Mouse (Mus musculus) gastrocnemius, postnatal 4 days (tissue): ENCODE data around the gene Mtx1. TPM values are rescaled to one million over a fixed set of nuclear protein-coding genes. Genes with fewer than 3 reads are reported as not detected.

Source experiments
- DNase-seq, 2 experiments: peaks; one replicate each; pipeline ENCODE4 v3.0.0; 2021 to 2022; ENCODE audit warnings: low spot score in 2 of 2, mixed read lengths in 2 of 2
- long read RNA-seq, 2 experiments: library from polyadenylated mRNA; stranded (forward); transcript quantifications; one replicate each; pipeline ENCODE4 v2.0.0; 2021
- total RNA-seq, 2 experiments: library from RNA; stranded (reverse); gene quantifications; 2 replicates each; pipeline ENCODE4 v1.2.3; 2021

The Mtx1 gene
- total RNA-seq: 10 to 100 TPM; 80.7 to 95.1 TPM
- long read RNA-seq, experiment 1, transcript Mtx1-201 (8 exons, 1,617 nt): major isoform, 40 of 52 reads
- long read RNA-seq, experiment 1, partial matches to known transcripts: 2 of 52 reads
- long read RNA-seq, experiment 1, other reads (novel, unspliced or antisense): 8 of 52 reads
- long read RNA-seq, experiment 2, transcript Mtx1-201 (8 exons, 1,617 nt): major isoform, 26 of 36 reads
- long read RNA-seq, experiment 2, partial matches to known transcripts: 5 of 36 reads
- long read RNA-seq, experiment 2, other reads (novel, unspliced or antisense): 4 of 36 reads

- no peak for DNase-seq
Measured at GRCm38 (mm10) chr3:89226900-89227299, at the start of gene Mtx1. Gene Mtx1, minus strand, starts transcription at chr3:89227088.

GRCm38 (mm10) chr3:89276061-89276460 lies 49.2 kb upstream of the Mtx1 start:
- DNase-seq: no peak

DNA sequence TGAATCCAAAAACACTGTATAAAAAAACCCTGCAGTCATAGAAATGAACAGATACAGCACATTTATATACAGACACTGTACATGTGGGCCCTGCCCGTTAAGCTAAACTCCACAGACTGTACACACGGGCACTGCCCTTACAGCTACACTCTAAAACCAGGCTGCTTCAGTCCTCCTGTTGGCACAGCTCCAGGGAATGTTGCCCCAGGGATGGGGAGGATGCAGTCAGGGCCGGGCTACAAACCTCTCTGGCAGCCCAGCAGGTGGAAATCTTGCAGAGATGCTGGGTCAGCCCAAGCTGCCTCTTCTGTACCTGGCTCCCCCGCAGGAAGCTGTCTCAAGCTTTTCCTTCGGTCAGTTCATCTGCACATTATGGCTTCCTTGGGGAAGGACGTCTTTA lies 44.9 kb upstream of the Mtx1 start:
- DNase-seq: no peak

GRCm38 (mm10) chr3:89270891-89271290 lies 44.0 kb upstream of the Mtx1 start:
- peak in 1 of 2 experiments; percentile 37 for DNase-seq

- peak; percentile 85 to 91 for DNase-seq
Measured at GRCm38 (mm10) chr3:89270051-89270755, 43.3 kb upstream of the Mtx1 start, which contains the start of gene Slc50a1. Gene Slc50a1, minus strand, starts transcription at chr3:89270570.

DNA sequence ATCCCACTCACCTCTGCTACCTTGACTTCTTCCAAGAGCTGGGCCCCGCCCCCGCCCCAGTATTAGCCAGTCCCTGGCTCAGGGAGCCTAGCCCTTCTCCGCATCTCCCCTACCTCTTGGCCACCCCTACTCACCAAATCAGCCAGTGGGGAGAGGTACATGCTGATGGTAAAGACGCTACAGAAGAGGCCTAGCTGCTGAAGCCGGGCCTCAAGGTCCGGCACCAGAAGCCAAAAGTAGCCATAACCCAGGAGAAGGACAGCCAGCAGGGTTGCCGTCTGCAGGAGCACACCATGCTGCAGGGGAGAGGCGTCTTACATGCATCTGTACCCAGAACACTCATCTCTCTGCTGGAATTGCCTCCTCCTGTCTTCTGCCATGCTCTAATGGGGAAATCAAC lies 42.0 kb upstream of the Mtx1 start:
- DNase-seq: no peak

DNA sequence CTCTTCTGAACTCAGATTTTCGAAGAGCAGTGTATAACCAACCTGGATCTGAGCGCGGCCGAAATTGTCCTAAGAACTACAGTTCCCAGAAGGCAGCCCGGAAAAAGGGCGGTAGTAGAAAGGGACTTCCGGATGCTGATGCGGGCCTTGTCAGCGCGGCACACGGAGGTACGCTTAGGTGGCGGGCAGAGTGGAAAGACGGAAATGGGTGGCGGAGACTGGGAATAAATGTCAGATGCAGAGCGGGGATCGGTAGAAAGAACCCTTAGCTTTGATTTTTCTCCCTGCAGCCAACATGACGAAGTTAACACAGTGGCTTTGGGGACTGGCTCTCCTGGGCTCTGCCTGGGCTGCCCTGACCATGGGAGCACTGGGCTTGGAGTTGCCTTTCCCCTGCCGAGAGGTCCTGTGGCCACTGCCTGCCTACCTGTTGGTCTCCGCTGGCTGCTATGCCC lies 39.6 kb upstream of the Mtx1 start:
- peak in 1 of 2 experiments; percentile 75 for DNase-seq

GRCm38 (mm10) chr3:89262417-89262816 lies 35.5 kb upstream of the Mtx1 start:
- no peak for DNase-seq

GRCm38 (mm10) chr3:89260211-89260610 lies 33.3 kb upstream of the Mtx1 start:
- DNase-seq: no peak

DNA sequence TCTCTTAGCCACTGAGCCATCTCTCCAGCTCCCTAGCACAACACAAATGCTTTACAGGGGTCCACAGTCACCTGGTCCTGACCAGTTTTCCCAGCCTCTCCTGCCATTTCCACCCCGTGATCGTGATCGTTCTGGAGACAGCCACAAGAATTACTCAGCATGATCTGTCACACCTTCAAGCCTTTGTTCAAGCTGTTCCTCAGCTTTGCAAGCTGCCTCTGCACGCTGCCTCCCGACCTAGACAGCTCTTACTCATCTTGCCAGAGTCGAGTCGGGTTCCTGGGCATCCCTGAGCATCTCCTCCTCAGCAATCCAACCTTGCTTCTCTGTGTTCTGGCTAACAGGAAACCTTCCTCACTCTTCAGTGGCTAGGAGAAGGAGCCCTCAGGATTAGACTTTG lies 32.2 kb upstream of the Mtx1 start, which contains the start of gene Dpm3:
Gene Dpm3, plus strand, starts transcription at position 283 of the 400 bp plus-strand sequence.
- DNase-seq: no peak

DNA sequence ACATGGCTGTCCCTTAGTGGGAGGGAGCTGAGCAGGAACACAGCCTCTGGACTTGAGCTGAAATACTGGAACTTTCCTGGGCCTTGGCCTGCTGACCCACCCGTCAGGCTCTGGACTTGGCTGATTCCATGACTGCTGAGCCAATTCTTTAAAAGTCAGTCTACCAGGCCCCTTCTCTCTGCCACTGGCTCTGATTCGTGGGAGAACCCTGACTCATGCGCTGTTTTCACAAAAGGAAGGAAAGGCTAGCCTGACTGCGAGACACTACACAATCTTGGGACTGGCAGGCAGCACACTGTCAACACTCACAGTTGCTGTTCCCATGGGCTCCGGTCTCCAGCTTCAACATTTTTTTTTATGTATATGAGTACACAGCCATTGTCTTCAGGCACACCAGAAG lies 29.3 kb upstream of the Mtx1 start:
- DNase-seq: no peak

- no peak for DNase-seq
Measured at GRCm38 (mm10) chr3:89254994-89255393, 28.1 kb upstream of the Mtx1 start.

DNA sequence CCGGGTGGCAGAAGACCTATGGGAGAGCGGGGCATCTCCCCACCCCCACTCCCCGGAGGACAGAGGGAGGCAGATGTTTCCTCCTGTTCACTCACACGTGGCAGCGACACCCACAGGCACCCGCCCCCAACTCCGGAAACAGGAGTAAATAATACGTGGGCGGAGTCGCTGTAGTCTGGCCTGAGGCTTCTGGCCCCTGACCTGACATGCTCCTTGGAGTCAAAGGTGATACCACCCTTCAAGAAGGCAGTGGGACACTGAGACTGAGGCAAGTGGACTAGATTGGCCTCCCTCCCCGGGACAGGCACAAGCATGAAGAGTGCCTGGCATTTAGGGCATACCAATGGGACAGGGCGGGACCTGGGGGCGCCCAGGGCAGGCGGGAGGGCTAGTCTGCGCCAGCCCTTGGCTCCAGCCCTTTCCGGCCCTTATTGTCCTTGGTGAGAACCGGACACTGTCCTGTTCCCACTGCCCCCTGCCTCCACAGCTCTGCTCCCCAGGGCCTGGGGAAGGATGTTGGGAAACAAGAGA lies 24.5 kb upstream of the Mtx1 start:
- peak in 1 of 2 experiments; percentile 42 for DNase-seq

DNA sequence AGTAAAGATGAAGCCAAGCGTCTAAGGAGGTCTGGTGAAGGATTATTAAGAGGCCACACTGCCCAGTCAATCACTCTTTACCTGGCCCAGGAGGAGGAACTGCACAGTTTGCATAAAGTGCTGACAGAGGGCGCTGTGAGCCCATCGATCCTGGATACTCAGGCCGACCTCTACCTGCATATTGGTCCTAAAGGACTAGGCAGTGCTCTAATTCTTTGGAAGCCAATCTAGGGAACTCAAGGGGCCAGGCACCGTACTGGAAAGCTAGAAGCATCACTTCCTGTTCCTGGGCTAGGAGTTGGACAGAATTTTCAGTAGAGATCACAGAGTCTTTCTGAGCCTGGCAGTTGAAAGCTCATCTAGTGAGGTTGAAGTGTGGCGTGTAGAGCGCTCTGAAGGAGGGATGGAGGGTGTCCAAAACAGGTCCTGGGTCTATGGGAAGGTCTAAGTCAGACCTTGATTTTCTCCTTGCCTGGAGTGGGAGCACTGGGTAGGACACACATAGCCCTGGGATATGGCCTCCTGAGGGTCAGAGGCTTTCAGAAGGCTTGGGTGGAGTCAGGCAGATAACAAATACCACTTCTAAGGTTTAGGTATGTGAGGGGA lies 23.6 kb upstream of the Mtx1 start:
- peak in 1 of 2 experiments; percentile 30 for DNase-seq

- DNase-seq: no peak
Measured at GRCm38 (mm10) chr3:89247466-89247865, 20.6 kb upstream of the Mtx1 start.

- DNase-seq: peak; percentile 78 to 90
Measured at GRCm38 (mm10) chr3:89246261-89247100, 19.6 kb upstream of the Mtx1 start, which contains the start of gene Trim46. Gene Trim46, minus strand, starts transcription at chr3:89246309.

DNA sequence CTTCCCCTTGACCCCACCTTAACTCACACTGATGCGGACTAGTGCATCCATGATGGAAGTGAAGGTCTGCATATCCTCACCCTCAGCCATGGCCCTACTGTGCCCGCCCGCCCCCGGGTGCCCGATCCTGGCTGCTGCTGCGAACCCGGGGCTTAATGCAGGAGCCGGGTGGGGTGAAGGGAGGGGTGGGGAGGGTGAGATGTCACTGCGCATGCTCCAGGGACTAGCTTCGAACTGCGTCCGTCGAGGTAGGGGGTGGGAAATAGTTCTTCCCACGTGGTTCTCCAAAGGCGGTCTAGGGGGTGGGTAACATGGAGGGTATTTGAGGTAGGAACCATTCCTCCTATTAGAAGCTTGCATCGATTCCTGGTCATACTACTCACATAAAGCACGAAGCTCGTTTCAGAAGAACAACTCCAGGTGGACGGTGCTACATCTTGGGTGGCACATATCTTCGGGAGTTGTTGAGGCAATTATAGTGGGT lies 18.8 kb upstream of the Mtx1 start, which contains the start of gene Krtcap2:
Gene Krtcap2, plus strand, starts transcription at position 279 of the 484 bp plus-strand sequence.
- no peak for DNase-seq

GRCm38 (mm10) chr3:89244982-89245687 lies 18.2 kb upstream of the Mtx1 start:
- no peak for DNase-seq

DNA sequence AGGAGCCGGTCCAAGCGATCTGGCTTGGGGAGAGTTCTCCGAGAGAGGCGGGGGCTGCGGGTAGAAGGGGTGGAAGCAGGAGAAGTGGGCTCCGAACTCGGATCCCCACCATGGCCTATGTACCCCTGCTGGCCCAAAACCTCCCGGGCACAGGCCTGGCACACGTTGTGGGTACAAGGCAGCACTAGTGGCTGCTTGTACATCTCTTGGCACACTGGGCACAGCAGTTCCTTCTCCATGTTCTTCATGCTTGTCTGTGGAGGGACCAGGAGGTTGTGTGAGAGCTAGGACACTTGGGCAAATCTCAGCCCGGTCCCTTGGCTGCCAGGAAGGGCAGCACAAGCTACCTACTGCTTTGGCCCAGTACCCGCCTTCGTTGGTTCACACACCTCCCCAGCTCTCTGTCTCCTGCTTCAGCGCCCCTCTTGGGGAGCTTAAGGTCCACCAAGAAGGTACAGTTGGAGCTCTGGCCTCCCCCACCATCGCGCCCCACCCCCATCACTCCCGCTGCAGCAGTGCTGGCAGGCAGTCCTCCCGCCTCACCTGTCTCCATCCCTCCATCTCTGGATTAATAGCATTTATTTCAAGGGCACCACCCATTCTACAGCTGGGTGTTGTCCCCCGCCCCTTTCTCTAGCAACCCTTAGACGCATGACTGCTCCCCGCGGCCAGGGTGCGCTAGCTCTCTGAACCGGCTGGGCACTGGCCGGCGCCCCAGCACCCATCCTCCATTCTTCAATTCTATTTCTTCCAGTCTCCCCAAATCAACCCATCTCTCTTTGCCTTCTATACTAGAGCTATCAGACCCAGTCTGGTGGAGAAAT lies 17.5 kb upstream of the Mtx1 start:
- DNase-seq: no peak
